Comparison of ENCODE assay signal across 8 mouse cellular contexts in the genomic region with DNA sequence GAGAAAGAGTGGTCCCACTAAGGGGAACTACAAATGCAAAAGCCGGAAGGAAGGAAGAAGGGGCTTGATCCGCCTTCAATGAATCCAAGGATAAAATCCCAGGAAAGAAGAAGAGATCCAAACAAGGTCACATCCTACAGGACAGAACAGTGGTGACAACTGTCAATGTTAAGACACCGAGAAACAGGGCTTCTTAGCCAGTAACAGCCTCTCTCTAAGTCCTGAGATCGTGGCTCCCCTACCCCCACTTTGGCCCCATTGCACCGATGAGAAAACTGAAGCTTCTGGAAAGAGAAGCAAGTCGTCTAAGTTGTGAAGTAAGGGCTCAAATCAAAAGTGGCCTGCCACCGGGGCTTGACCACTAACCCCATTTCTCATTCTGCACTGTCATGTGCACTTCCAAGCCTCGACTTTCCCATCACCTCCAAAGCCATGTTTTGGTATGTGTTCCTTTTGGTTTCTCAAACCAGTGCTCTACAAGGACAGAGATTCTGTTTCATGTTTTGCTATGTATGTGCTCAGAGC. TPM values are rescaled to one million over a fixed set of nuclear protein-coding genes. Genes with fewer than 3 reads are reported as not detected.
DNase-seq lines count a peak whose midpoint lies in the region; ATAC-seq lines count a peak whose summit lies in the region.

No protein-coding gene starts in this region.

- peaks cover 40% of the 10 kb centered on the region for H3K4me1 ChIP-seq in heart, embryonic 12.5 days (replicated peaks)
- H3K4me1 ChIP-seq in limb, embryonic 15.5 days: peaks cover 18% of the 10 kb centered on the region
- H3K4me1 ChIP-seq in stomach, embryonic 16.5 days (ENCODE audit: control insufficient read depth, insufficient read depth, low read length): peaks cover 5% of the 10 kb centered on the region

- peak overlapping the region; percentile 81 for H3K4me2 ChIP-seq in heart, embryonic 12.5 days
- H3K4me2 ChIP-seq in limb, embryonic 15.5 days: peak overlapping the region; percentile 87; the same call in 1 of the 2 replicates
- H3K4me2 ChIP-seq in stomach, embryonic 16.5 days (ENCODE audit: low read depth, low read length): peak overlapping the region; percentile 90; the same call in 1 of the 2 replicates

- no peak for DNase-seq in heart, adult 11 months
- peak; percentile 19 for DNase-seq in thymus, postnatal 14 days
- no peak for DNase-seq in thymus, adult 18-20 months
- no peak for DNase-seq in left cerebral cortex, postnatal 4 days
- DNase-seq in cerebellum, adult 9-10 months: no peak

- H3K27ac ChIP-seq in heart, embryonic 12.5 days (ENCODE audit: poor library complexity, severe bottlenecking): no peak overlapping the region
- no peak overlapping the region for H3K27ac ChIP-seq in limb, embryonic 15.5 days
- no peak overlapping the region; the same call in 1 of the 2 replicates for H3K27ac ChIP-seq in stomach, embryonic 16.5 days (ENCODE audit: low read length)

- ATAC-seq in heart, embryonic 12.5 days (ENCODE audit: insufficient number of reproducible peaks, low FRiP score): no peak
- ATAC-seq in limb, embryonic 15.5 days (ENCODE audit: insufficient number of reproducible peaks, low FRiP score, low TSS enrichment, low read depth): no peak
- no peak for ATAC-seq in stomach, embryonic 16.5 days (ENCODE audit: insufficient read depth, low FRiP score)

- 58% methylated on average over 8 of the region's 8 CpGs for WGBS in heart, embryonic 12.5 days
- 60% methylated on average over 8 of the region's 8 CpGs for WGBS in limb, embryonic 15.5 days
- 60% methylated on average over 8 of the region's 8 CpGs for WGBS in stomach, embryonic 16.5 days

- H3K27me3 ChIP-seq in heart, embryonic 12.5 days (replicated peaks): no peaks in the 10 kb centered on the region
- no peaks in the 10 kb centered on the region for H3K27me3 ChIP-seq in limb, embryonic 15.5 days
- no peaks in the 10 kb centered on the region for H3K27me3 ChIP-seq in stomach, embryonic 16.5 days (ENCODE audit: control insufficient read depth, insufficient read depth, low read length)

- H3K4me3 ChIP-seq in heart, embryonic 12.5 days: peak overlapping the region; percentile 83; the same call in 1 of the 2 replicates
- peak overlapping the region; percentile 84; the same call in 1 of the 2 replicates for H3K4me3 ChIP-seq in limb, embryonic 15.5 days
- no peak overlapping the region for H3K4me3 ChIP-seq in stomach, embryonic 16.5 days (replicated peaks; ENCODE audit: low read length)

- H3K9ac ChIP-seq in heart, embryonic 12.5 days: no peak overlapping the region
- no peak overlapping the region for H3K9ac ChIP-seq in limb, embryonic 15.5 days
- peak overlapping the region; percentile 62 for H3K9ac ChIP-seq in stomach, embryonic 16.5 days (ENCODE audit: low read length)

- H3K9me3 ChIP-seq in heart, embryonic 12.5 days (replicated peaks): no peaks in the 10 kb centered on the region
- no peaks in the 10 kb centered on the region for H3K9me3 ChIP-seq in limb, embryonic 15.5 days
- no peaks in the 10 kb centered on the region for H3K9me3 ChIP-seq in stomach, embryonic 16.5 days (replicated peaks; ENCODE audit: control insufficient read depth, low read length)

- H3K36me3 ChIP-seq in heart, embryonic 12.5 days: no peaks in the 10 kb centered on the region
- no peaks in the 10 kb centered on the region for H3K36me3 ChIP-seq in limb, embryonic 15.5 days
- H3K36me3 ChIP-seq in stomach, embryonic 16.5 days (ENCODE audit: control insufficient read depth, insufficient read depth, low read length): no peaks in the 10 kb centered on the region

- intact Hi-C loops in left cerebral cortex, postnatal 4 days (cut with DNase I): no loop called here

RNA-seq across cellular contexts. Expression of a gene that starts 1.2 kb away (rescaled TPM):
- polyA plus RNA-seq in heart, embryonic 12.5 days (2016; fragmentation: Nextera tagmentation; extraction: Ambion mirVana): 14.9 and 21.1 TPM in 2 replicates
- 11.2 and 14.8 TPM in 2 replicates for polyA plus RNA-seq in limb, embryonic 15.5 days (2015; fragmentation: Nextera tagmentation; extraction: Ambion mirVana)
- polyA plus RNA-seq in stomach, embryonic 16.5 days (2015; fragmentation: Nextera tagmentation; extraction: Ambion mirVana): 7.0 and 7.5 TPM in 2 replicates
- 10 to 100 TPM; 77.2 to 80.4 TPM for total RNA-seq in left cerebral cortex, postnatal 4 days (2021)
